Mouse (Mus musculus): ENCODE data around the gene Nrros.

DNA sequence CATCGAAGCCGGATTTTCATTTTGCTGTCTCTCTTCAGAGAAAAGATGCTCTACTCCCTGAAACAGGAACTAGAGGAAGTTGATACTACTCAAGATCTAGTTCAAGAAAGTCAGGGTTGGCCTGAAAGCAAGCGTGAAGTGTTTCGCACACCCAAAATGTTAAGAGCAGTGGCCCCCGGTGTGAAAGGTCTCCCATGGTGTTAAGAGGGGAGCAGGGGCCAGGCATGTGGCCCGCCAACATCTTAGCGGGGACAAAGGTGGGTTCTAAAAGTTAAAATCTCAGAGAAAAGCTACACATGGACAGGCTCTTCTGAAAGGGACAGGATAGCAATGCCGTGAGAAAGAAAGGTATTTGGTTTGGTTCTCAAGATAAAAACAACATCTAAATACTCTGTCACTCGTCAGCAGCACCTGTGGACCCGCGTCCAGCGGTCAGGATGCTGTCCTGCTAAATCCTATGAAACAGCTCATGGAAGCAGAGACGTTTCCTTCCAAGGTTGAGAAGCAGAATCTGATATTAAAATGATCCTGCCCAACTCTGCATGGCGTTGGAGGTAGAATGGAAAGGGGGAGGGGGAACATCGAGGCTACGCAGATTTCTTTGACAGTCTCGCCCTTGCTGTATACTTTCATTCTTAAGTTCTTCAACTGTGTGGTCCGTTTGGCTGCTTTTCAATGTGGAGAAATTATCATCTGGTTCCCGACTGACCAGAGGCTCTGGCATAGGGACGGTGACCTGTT, 35.8 kb downstream of the Nrros start:
- no peak for TF ChIP-seq POLR2A (IDR thresholded peaks at IDR 0.05; ENCODE audit: borderline replicate concordance, low read depth, low read length)
- TF ChIP-seq CTCF (IDR thresholded peaks at IDR 0.05; ENCODE audit: low read depth, low read length), result no peak

Measured in bone marrow macrophage, adult 2 months (primary cell).